Mouse (Mus musculus): Measurements from ENCODE around the gene Nos1ap.

DNA sequence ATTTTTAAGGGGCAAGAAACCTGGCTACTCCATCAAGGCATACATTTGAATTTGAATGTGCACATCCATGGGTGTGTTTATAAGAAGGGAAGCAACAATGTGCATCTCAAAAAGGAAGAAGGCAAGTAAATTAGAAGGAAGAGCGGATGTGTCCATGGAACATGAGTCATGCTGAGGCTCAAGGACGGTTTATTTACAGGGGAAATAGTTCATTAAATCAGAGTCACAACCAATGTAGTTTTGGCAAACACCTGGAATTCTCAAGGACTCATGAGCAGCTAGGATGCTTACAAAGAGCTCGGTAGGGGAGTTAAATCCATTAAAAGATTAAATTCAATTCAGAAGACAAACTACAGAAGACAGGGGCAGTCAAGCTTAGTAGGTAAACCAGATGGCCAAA lies 169.7 kb downstream of the Nos1ap start:
- TF ChIP-seq POLR2A (IDR thresholded peaks at IDR 0.05; ENCODE audit: borderline replicate concordance, extremely low read depth, insufficient read depth, insufficient read length, poor library complexity, severe bottlenecking) (no peak), CTCF (IDR thresholded peaks at IDR 0.05; ENCODE audit: borderline replicate concordance, extremely low read depth, insufficient read depth, insufficient read length) (no peak)
